Comparison of ENCODE assay signal across 8 mouse cellular contexts in genomic region chr11:77514281-77514831, GRCm38 (mm10). TPM values are rescaled to one million over a fixed set of nuclear protein-coding genes. Genes with fewer than 3 reads are reported as not detected.
DNase-seq lines count a peak whose midpoint lies in the region; ATAC-seq and TF ChIP-seq lines count a peak whose summit lies in the region.

No protein-coding gene starts in this region.

- H3K4me1 ChIP-seq in CH12.LX (ENCODE audit: control insufficient read depth in 1 of 2, insufficient read depth in 2 of 2), result peaks cover 18 to 50% of the 10 kb centered on the region in 2 experiments
- H3K4me1 ChIP-seq in erythroblast, embryonic 14.5 days (ENCODE audit: control insufficient read depth), result peaks cover 39% of the 10 kb centered on the region
- peaks cover 8% of the 10 kb centered on the region; the same call in 1 of the 2 replicates for H3K4me1 ChIP-seq in intestine, postnatal 0 days (replicated peaks; ENCODE audit: control insufficient read depth, insufficient read depth, low read length)
- peaks cover 12% of the 10 kb centered on the region for H3K4me1 ChIP-seq in midbrain, postnatal 0 days (ENCODE audit: insufficient read depth, low read length)

- no peak for TF ChIP-seq EP300 in CH12.LX (IDR thresholded peaks at IDR 0.05; ENCODE audit: low read length)

- dilution Hi-C loops in CH12.LX (cut with MboI; ENCODE audit: extremely low pct_ligation_motif_present, extremely low pct_unique_long_range_greater_than_20kb, low sequenced_read_pairs), result no loop called here

- intact Hi-C loops in gastrocnemius, adult 2 months (cut with DNase I), result loop anchor here (5.0 to 10.0 kb wide), 2 partner anchors 93 to 280 kb away; partner anchors contain the start of gene Taok1

- H3K36me3 ChIP-seq in CH12.LX (replicated peaks in 1 of 2; ENCODE audit: control insufficient read depth in 1 of 2, insufficient read depth in 1 of 2, low read length in 1 of 2), result peaks cover 0 to 26% of the 10 kb centered on the region in 2 experiments
- H3K36me3 ChIP-seq in erythroblast, embryonic 14.5 days (ENCODE audit: control insufficient read depth), result no peaks in the 10 kb centered on the region
- no peaks in the 10 kb centered on the region for H3K36me3 ChIP-seq in intestine, postnatal 0 days (ENCODE audit: control insufficient read depth, insufficient read depth)
- no peaks in the 10 kb centered on the region for H3K36me3 ChIP-seq in midbrain, postnatal 0 days (ENCODE audit: insufficient read depth, low read length)

- H3K4me2 ChIP-seq in CH12.LX (ENCODE audit: insufficient read depth, low read depth, poor library complexity, severe bottlenecking), result peak overlapping the region; percentile 24
- H3K4me2 ChIP-seq in intestine, postnatal 0 days (replicated peaks; ENCODE audit: low read depth), result peak overlapping the region; percentile 95
- peak overlapping the region; percentile 86 for H3K4me2 ChIP-seq in midbrain, postnatal 0 days (ENCODE audit: low read depth, low read length, poor library complexity, severe bottlenecking)

- 11% methylated on average over 19 of the region's 19 CpGs for WGBS in intestine, postnatal 0 days
- WGBS in midbrain, postnatal 0 days, result 9% methylated on average over 19 of the region's 19 CpGs

- ATAC-seq in intestine, postnatal 0 days, result no peak
- no peak for ATAC-seq in midbrain, postnatal 0 days (ENCODE audit: low FRiP score)

- TF ChIP-seq CTCF in gastrocnemius, adult 2 months (IDR thresholded peaks at IDR 0.05), result no peak
- no peak for TF ChIP-seq CTCF in CH12.LX (conservative IDR thresholded peaks at IDR 0.05 in 1 of 2, IDR thresholded peaks at IDR 0.05 in 1 of 2; ENCODE audit: low read depth in 2 of 2, low read length in 2 of 2)
- no peak for TF ChIP-seq CTCF in intestine, postnatal 0 days (IDR thresholded peaks at IDR 0.05; ENCODE audit: low read depth)
- no peak for TF ChIP-seq CTCF in midbrain, postnatal 0 days (IDR thresholded peaks at IDR 0.05)

- TF ChIP-seq RAD21 in CH12.LX (IDR thresholded peaks at IDR 0.05; ENCODE audit: low read depth, low read length), result no peak

- DNase-seq in gastrocnemius, adult 2 months, result no peak
- DNase-seq in gastrocnemius, adult 8-10 months (ENCODE audit: low spot score in 2 of 2), result no peak
- no peak for DNase-seq in CH12.LX (ENCODE audit: extremely low read depth)
- DNase-seq in midbrain, postnatal 0 days (ENCODE audit: low spot score), result no peak
- DNase-seq in urinary bladder, postnatal 4 days (ENCODE audit: low spot score in 2 of 2), result no peak
- DNase-seq in right cerebral cortex, postnatal 4 days, result no peak

- TF ChIP-seq POLR2A in CH12.LX (IDR thresholded peaks at IDR 0.05; ENCODE audit: low read depth, low read length), result no peak

- in situ Hi-C loops in CH12.LX (cut with MboI; ENCODE audit: low pct_ligation_motif_present, low pct_unique_long_range_greater_than_20kb, low sequenced_read_pairs), result loop anchor here (10.0 kb wide), 1 partner anchor 280 kb away; no protein-coding TSS in a partner anchor

- H3K9me3 ChIP-seq in CH12.LX (replicated peaks; ENCODE audit: low read length), result peaks cover 12% of the 10 kb centered on the region
- H3K9me3 ChIP-seq in erythroblast, embryonic 14.5 days (ENCODE audit: control insufficient read depth, low read length), result peaks cover 9% of the 10 kb centered on the region
- H3K9me3 ChIP-seq in intestine, postnatal 0 days (ENCODE audit: control insufficient read depth), result no peaks in the 10 kb centered on the region
- H3K9me3 ChIP-seq in midbrain, postnatal 0 days (ENCODE audit: low read length), result no peaks in the 10 kb centered on the region

- H3K79me2 ChIP-seq in CH12.LX (replicated peaks; ENCODE audit: control insufficient read depth, extremely low read depth, insufficient read depth, poor library complexity, severe bottlenecking), result no peaks in the 10 kb centered on the region

- no peaks in the 10 kb centered on the region for H3K27me3 ChIP-seq in CH12.LX (replicated peaks)
- peaks cover 64% of the 10 kb centered on the region for H3K27me3 ChIP-seq in erythroblast, embryonic 14.5 days (ENCODE audit: control insufficient read depth)
- 0 out of 2 replicates have a peak, but pooled peaks cover 4% of the 10 kb centered on the region for H3K27me3 ChIP-seq in intestine, postnatal 0 days (replicated peaks; ENCODE audit: control insufficient read depth, insufficient read depth, low read length)
- H3K27me3 ChIP-seq in midbrain, postnatal 0 days (ENCODE audit: insufficient read depth, low read length), result peaks cover 13% of the 10 kb centered on the region; the same call in 1 of the 2 replicates

- no peak overlapping the region for H3K9ac ChIP-seq in CH12.LX (ENCODE audit: insufficient read depth, low read depth)
- 0 out of 2 replicates have a peak overlapping the region, but pooled peaks have one; percentile 42 for H3K9ac ChIP-seq in intestine, postnatal 0 days (ENCODE audit: low read depth, low read length)
- H3K9ac ChIP-seq in midbrain, postnatal 0 days (replicated peaks; ENCODE audit: low read length, poor library complexity, severe bottlenecking), result no peak overlapping the region

- peak overlapping the region; percentile 82 for H3K4me3 ChIP-seq in gastrocnemius, adult 2 months
- H3K4me3 ChIP-seq in CH12.LX (replicated peaks in 1 of 3; ENCODE audit: low read depth in 2 of 3, low read length in 2 of 3, poor library complexity in 1 of 3), result no peak overlapping the region
- peak overlapping the region; percentile 83 for H3K4me3 ChIP-seq in erythroblast, embryonic 14.5 days (replicated peaks)
- peak overlapping the region; percentile 69 for H3K4me3 ChIP-seq in intestine, postnatal 0 days (ENCODE audit: low read depth, low read length)
- peak overlapping the region; percentile 46 for H3K4me3 ChIP-seq in midbrain, postnatal 0 days (ENCODE audit: low read depth, low read length)

- H3K27ac ChIP-seq in gastrocnemius, adult 2 months, result peak overlapping the region; percentile 94
- no peak overlapping the region for H3K27ac ChIP-seq in CH12.LX (ENCODE audit: insufficient read depth, low read depth)
- H3K27ac ChIP-seq in intestine, postnatal 0 days (ENCODE audit: low read depth, low read length), result peak overlapping the region; percentile 4; the same call in 1 of the 2 replicates
- H3K27ac ChIP-seq in midbrain, postnatal 0 days (ENCODE audit: low read depth, low read length), result no peak overlapping the region

TF ChIP-seq in CH12.LX, 34 proteins besides CTCF, POLR2A, EP300 and RAD21 (continues in another document):
- no peak for TF ChIP-seq MYC (IDR thresholded peaks at IDR 0.05; ENCODE audit: low read depth, low read length)
- TF ChIP-seq UBTF (IDR thresholded peaks at IDR 0.05; ENCODE audit: low read depth, low read length), result no peak
- TF ChIP-seq MXI1 (IDR thresholded peaks at IDR 0.05; ENCODE audit: low read depth, low read length), result no peak

RNA-seq across cellular contexts. Expression of gene Abhd15, which starts 0.6 kb away (rescaled TPM):
- under 1 TPM; 0.18 to 0.50 TPM for total RNA-seq in gastrocnemius, adult 2 months (2021)
- under 1 TPM; 0.10 to 0.92 (median 0.39) TPM for total RNA-seq in gastrocnemius, adult 8-10 months (2022)
- total RNA-seq in CH12.LX (2012; rRNA removed), result 0.38 and 0.63 TPM in 2 replicates
- total RNA-seq in CH12.LX (2014; rRNA removed), result 0.08 and 0.11 TPM in 2 replicates
- polyA plus RNA-seq in CH12.LX (2012; ENCODE audit: insufficient read length, low read depth), result 0.23 and 0.38 TPM in 2 replicates
- 0.01 TPM in 2 replicates for polyA plus RNA-seq in erythroblast, embryonic 14.5 days (2012)
- polyA plus RNA-seq in intestine, postnatal 0 days (2015; fragmentation: Nextera tagmentation; extraction: Ambion mirVana), result 2.2 and 3.3 TPM in 2 replicates
- 3.6 and 4.2 TPM in 2 replicates for total RNA-seq in midbrain, postnatal 0 days (2014; rRNA removed)
- polyA plus RNA-seq in midbrain, postnatal 0 days (2015; fragmentation: Nextera tagmentation; extraction: Ambion mirVana), result 1.6 and 1.8 TPM in 2 replicates

RNA-seq across cellular contexts. Expression of gene Trp53i13, which starts 1.4 kb away (rescaled TPM):
- total RNA-seq in gastrocnemius, adult 2 months (2021), result 1 to 10 TPM; 2.3 to 5.0 TPM
- 1 to 10 TPM; 3.3 to 6.0 (median 3.8) TPM for total RNA-seq in gastrocnemius, adult 8-10 months (2022)
- 11.1 and 12.8 TPM in 2 replicates for total RNA-seq in CH12.LX (2012; rRNA removed)
- total RNA-seq in CH12.LX (2014; rRNA removed), result 6.4 and 6.7 TPM in 2 replicates
- polyA plus RNA-seq in CH12.LX (2012; ENCODE audit: insufficient read length, low read depth), result 12.6 and 14.9 TPM in 2 replicates
- 1.3 and 2.4 TPM in 2 replicates for polyA plus RNA-seq in erythroblast, embryonic 14.5 days (2012)
- 20.2 and 22.9 TPM in 2 replicates for polyA plus RNA-seq in intestine, postnatal 0 days (2015; fragmentation: Nextera tagmentation; extraction: Ambion mirVana)
- 7.5 and 7.8 TPM in 2 replicates for total RNA-seq in midbrain, postnatal 0 days (2014; rRNA removed)
- 11.4 and 11.5 TPM in 2 replicates for polyA plus RNA-seq in midbrain, postnatal 0 days (2015; fragmentation: Nextera tagmentation; extraction: Ambion mirVana)

RNA-seq across cellular contexts. Expression of gene Gm10392, which starts 4.6 kb away (rescaled TPM):
- not detected for total RNA-seq in gastrocnemius, adult 2 months (2021)
- not detected for total RNA-seq in gastrocnemius, adult 8-10 months (2022)
- total RNA-seq in CH12.LX (2012; rRNA removed), result 0.13 TPM in 1 of 2 replicates, not detected in the other
- 0.30 TPM in 1 of 2 replicates, not detected in the other for total RNA-seq in CH12.LX (2014; rRNA removed)
- 0.17 and 0.53 TPM in 2 replicates for polyA plus RNA-seq in CH12.LX (2012; ENCODE audit: insufficient read length, low read depth)
- not detected in 2 replicates for polyA plus RNA-seq in erythroblast, embryonic 14.5 days (2012)
- polyA plus RNA-seq in intestine, postnatal 0 days (2015; fragmentation: Nextera tagmentation; extraction: Ambion mirVana), result not detected in 2 replicates
- not detected in 2 replicates for total RNA-seq in midbrain, postnatal 0 days (2014; rRNA removed)
- polyA plus RNA-seq in midbrain, postnatal 0 days (2015; fragmentation: Nextera tagmentation; extraction: Ambion mirVana), result not detected in 2 replicates

RNA-seq across cellular contexts. Expression of gene Git1, which starts 21.0 kb away (rescaled TPM):
- total RNA-seq in gastrocnemius, adult 2 months (2021), result 10 to 100 TPM; 25.9 to 33.3 TPM
- 10 to 100 TPM; 25.7 to 34.1 (median 29.7) TPM for total RNA-seq in gastrocnemius, adult 8-10 months (2022)
- 28.9 and 30.8 TPM in 2 replicates for total RNA-seq in CH12.LX (2012; rRNA removed)
- total RNA-seq in CH12.LX (2014; rRNA removed), result 8.0 and 8.8 TPM in 2 replicates
- polyA plus RNA-seq in CH12.LX (2012; ENCODE audit: insufficient read length, low read depth), result 53.3 and 57.8 TPM in 2 replicates
- polyA plus RNA-seq in erythroblast, embryonic 14.5 days (2012), result 4.5 and 4.9 TPM in 2 replicates
- 21.2 and 21.9 TPM in 2 replicates for polyA plus RNA-seq in intestine, postnatal 0 days (2015; fragmentation: Nextera tagmentation; extraction: Ambion mirVana)
- 111 and 143 TPM in 2 replicates for total RNA-seq in midbrain, postnatal 0 days (2014; rRNA removed)
- polyA plus RNA-seq in midbrain, postnatal 0 days (2015; fragmentation: Nextera tagmentation; extraction: Ambion mirVana), result 18.5 and 19.6 TPM in 2 replicates

RNA-seq across cellular contexts. Expression of gene Ankrd13b, which starts 24.9 kb away (rescaled TPM):
- total RNA-seq in gastrocnemius, adult 2 months (2021), result 10 to 100 TPM in 1 of 2 experiments, 1 to 10 TPM in 1; 9.5 to 10.8 TPM
- 10 to 100 TPM in 3 of 4 experiments, 1 to 10 TPM in 1; 9.1 to 13.7 (median 11.7) TPM for total RNA-seq in gastrocnemius, adult 8-10 months (2022)
- total RNA-seq in CH12.LX (2012; rRNA removed) (1.7 and 1.9 TPM in 2 replicates), CH12.LX (2014; rRNA removed) (0.53 and 0.55 TPM in 2 replicates)
- polyA plus RNA-seq in CH12.LX (2012; ENCODE audit: insufficient read length, low read depth), result 2.7 and 2.8 TPM in 2 replicates
- 0.09 and 0.19 TPM in 2 replicates for polyA plus RNA-seq in erythroblast, embryonic 14.5 days (2012)
- polyA plus RNA-seq in intestine, postnatal 0 days (2015; fragmentation: Nextera tagmentation; extraction: Ambion mirVana), result 2.1 TPM in 2 replicates
- 70.3 and 75.5 TPM in 2 replicates for total RNA-seq in midbrain, postnatal 0 days (2014; rRNA removed)
- 41.5 and 43.6 TPM in 2 replicates for polyA plus RNA-seq in midbrain, postnatal 0 days (2015; fragmentation: Nextera tagmentation; extraction: Ambion mirVana)

Comparison
In these comparisons a context has a peak if more than half of its experiments do, and no peak if none do; other contexts are left out.
1. H3K27ac ChIP-seq: peak in gastrocnemius, adult 2 months (single experiment) and intestine, postnatal 0 days (single experiment); none in CH12.LX (single experiment) and midbrain, postnatal 0 days (single experiment).
2. H3K4me3 ChIP-seq: peak in gastrocnemius, adult 2 months (single experiment), erythroblast, embryonic 14.5 days (single experiment), intestine, postnatal 0 days (single experiment) and midbrain, postnatal 0 days (single experiment); none in CH12.LX (0 of 3).
3. H3K4me2 ChIP-seq: peak in every context shown above with its lines; median percentile 95 in intestine, postnatal 0 days; 86 in midbrain, postnatal 0 days; 24 in CH12.LX.